Mouse (Mus musculus) midbrain, embryonic 13.5 days (tissue): ENCODE measurements around the gene Ino80b. TPM values are rescaled to one million over a fixed set of nuclear protein-coding genes. Genes with fewer than 3 reads are reported as not detected.

ENCODE experiments used
- ATAC-seq: fragments of 200-750 bp; cut with Nextera tagmentation; 2 replicates; pipeline ENCODE4 v1.8.0; 2017; ENCODE audit warnings: mild to moderate bottlenecking, moderate TSS enrichment, moderate library complexity
- H3K27ac ChIP-seq: fragments of 300-500 bp; sonication (generic); 2 replicates; pipeline ENCODE4 v1.5.1; 2015; ENCODE audit warnings: inconsistent platforms, mild to moderate bottlenecking, moderate library complexity
- H3K27me3 ChIP-seq: fragments of 300-500 bp; sonication (generic); 2 replicates; pipeline ENCODE4 v1.6.1; 2015; ENCODE audit warnings: mild to moderate bottlenecking, inconsistent platforms
- H3K36me3 ChIP-seq: fragments of 300-500 bp; sonication (generic); 2 replicates; pipeline ENCODE4 v1.6.1; 2015; ENCODE audit warnings: mild to moderate bottlenecking, inconsistent platforms
- H3K4me1 ChIP-seq: fragments of 300-500 bp; sonication (generic); replicated peaks from 2 replicates; pipeline ENCODE4 v1.6.1; 2015; ENCODE audit warnings: inconsistent platforms
- H3K4me2 ChIP-seq: fragments of 300-500 bp; sonication (generic); replicated peaks from 2 replicates; pipeline ENCODE4 v1.6.1; 2015; ENCODE audit warnings: moderate library complexity, mild to moderate bottlenecking, inconsistent platforms
- H3K4me3 ChIP-seq: fragments of 300-500 bp; sonication (generic); replicated peaks from 2 replicates; pipeline ENCODE4 v1.5.1; 2015; ENCODE audit warnings: mild to moderate bottlenecking, inconsistent platforms
- H3K9ac ChIP-seq: fragments of 300-500 bp; sonication (generic); replicated peaks from 2 replicates; pipeline ENCODE4 v1.6.1; 2015; ENCODE audit warnings: mild to moderate bottlenecking, inconsistent platforms
- H3K9me3 ChIP-seq: fragments of 300-500 bp; sonication (generic); 2 replicates; pipeline ENCODE4 v1.6.1; 2016; ENCODE audit warnings: mild to moderate bottlenecking, inconsistent platforms
- WGBS: fragments of 180-500 bp; shearing (Covaris S2); methylation state at CpG from one replicate; pipeline ENCODE4 v1.1.7; 2015; 5-methylcytosine and 5-hydroxymethylcytosine counted together
- polyA plus RNA-seq: library from polyadenylated mRNA; unstranded; fragments of >200 nt; fragmentation: Nextera tagmentation; extraction: Ambion mirVana; gene quantifications from 2 replicates; pipeline ENCODE4 v1.2.1, GENCODE M21; 2015

The Ino80b gene
- polyA plus RNA-seq, 1 experiment from 2014 or later, result 14.9 TPM

DNA sequence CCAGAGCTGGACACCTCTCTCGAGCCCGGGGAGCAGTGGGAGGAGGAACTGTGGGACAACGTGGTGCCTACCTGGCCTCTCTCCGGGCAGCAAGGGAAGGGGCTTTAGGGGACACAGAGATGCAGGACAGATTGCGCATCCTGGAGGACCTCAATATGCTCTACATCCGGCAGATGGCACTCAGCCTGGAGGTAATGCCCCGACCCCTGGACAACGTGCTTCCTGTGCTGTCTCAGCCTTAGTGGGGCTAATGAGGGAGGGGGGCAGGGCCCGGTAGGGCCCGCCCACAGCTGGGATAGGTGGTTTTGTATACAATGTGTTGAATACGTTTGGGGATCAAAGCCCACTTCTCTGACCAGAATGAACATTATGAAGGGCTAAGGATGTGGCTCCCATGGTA is 12.8 kb upstream of the Ino80b start:
- H3K4me2 ChIP-seq, result peak overlapping the region; percentile 67
- WGBS, result under 1% methylated on average over 11 of the region's 11 CpGs
- peak overlapping the region; percentile 80 for H3K9ac ChIP-seq
- peaks cover 21% of the 10 kb centered on the region for H3K27me3 ChIP-seq
- peak; percentile 29 for ATAC-seq
- peak overlapping the region; percentile 47 for H3K4me3 ChIP-seq
- H3K9me3 ChIP-seq, result no peaks in the 10 kb centered on the region
- peak overlapping the region; percentile 93 for H3K27ac ChIP-seq
- H3K4me1 ChIP-seq, result peaks cover 54% of the 10 kb centered on the region
- no peaks in the 10 kb centered on the region for H3K36me3 ChIP-seq

DNA sequence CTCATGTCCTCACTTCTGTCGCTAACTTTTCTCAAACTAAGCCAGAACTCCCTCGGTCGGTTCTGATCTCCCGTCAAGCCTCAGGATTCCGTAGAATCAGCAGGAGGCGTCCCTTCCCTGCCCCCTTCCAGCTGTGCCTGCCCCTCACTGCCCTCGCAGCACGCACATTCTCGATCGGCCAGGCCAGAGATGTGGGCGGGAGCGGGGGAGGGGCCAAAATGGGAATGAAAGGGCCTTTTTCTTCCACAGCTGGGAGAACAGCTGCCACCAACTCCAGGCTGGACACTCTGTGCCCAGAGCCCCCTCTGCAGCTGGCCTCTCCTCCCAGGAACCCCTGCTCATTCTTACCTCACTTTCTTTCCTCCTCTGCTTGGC is 12.3 kb upstream of the Ino80b start:
- ATAC-seq, result peak; percentile 65
- H3K4me2 ChIP-seq, result peak overlapping the region; percentile 67
- H3K9ac ChIP-seq, result peak overlapping the region; percentile 80
- peaks cover 21% of the 10 kb centered on the region for H3K27me3 ChIP-seq
- peak overlapping the region; percentile 93 for H3K27ac ChIP-seq
- H3K36me3 ChIP-seq, result no peaks in the 10 kb centered on the region
- 2% methylated on average over 12 of the region's 12 CpGs for WGBS
- H3K4me1 ChIP-seq, result peaks cover 50% of the 10 kb centered on the region
- H3K4me3 ChIP-seq, result peak overlapping the region; percentile 47
- H3K9me3 ChIP-seq, result no peaks in the 10 kb centered on the region

DNA sequence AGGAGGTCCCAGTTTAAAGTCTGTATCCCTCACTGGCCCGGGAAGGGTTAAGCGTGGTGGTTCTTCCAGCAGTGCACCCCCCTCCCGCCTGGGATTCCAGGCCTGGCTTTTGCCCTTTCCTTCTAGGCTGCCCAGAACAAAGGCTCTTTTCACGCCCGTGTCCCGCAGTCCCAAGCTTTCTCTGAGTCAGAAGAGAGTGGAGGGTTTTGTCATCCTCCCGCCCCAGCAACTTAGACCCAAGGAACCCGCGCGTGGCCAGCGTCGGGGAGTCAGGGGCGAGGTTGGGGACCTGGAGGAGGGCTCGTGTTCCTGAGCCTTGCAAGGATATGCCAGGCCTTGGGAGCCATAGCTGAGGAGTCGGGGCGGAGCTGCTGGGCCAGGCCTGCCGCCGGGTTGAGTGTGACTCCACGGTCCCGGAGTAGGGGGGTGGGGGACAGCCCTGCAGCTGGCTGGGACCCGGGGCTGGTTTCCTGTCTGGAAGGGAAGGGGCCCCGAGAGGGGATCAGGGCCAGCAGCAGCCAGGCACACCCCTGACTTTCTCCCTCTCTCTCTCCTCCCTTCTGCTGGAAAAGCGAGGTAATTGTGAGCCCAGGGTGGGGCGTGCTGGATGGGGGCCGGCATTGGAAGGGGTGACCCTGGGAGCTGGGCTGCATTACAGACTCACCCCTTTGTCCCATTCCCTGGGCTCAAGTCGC is 11.8 kb upstream of the Ino80b start:
- H3K27me3 ChIP-seq, result peaks cover 21% of the 10 kb centered on the region
- peak; percentile 78 for ATAC-seq
- 1% methylated on average over 26 of the region's 26 CpGs for WGBS
- peak overlapping the region; percentile 80 for H3K9ac ChIP-seq
- peaks cover 45% of the 10 kb centered on the region for H3K4me1 ChIP-seq
- H3K4me3 ChIP-seq, result peak overlapping the region; percentile 47
- H3K36me3 ChIP-seq, result no peaks in the 10 kb centered on the region
- H3K27ac ChIP-seq, result peak overlapping the region; percentile 93
- peak overlapping the region; percentile 67 for H3K4me2 ChIP-seq
- no peaks in the 10 kb centered on the region for H3K9me3 ChIP-seq

DNA sequence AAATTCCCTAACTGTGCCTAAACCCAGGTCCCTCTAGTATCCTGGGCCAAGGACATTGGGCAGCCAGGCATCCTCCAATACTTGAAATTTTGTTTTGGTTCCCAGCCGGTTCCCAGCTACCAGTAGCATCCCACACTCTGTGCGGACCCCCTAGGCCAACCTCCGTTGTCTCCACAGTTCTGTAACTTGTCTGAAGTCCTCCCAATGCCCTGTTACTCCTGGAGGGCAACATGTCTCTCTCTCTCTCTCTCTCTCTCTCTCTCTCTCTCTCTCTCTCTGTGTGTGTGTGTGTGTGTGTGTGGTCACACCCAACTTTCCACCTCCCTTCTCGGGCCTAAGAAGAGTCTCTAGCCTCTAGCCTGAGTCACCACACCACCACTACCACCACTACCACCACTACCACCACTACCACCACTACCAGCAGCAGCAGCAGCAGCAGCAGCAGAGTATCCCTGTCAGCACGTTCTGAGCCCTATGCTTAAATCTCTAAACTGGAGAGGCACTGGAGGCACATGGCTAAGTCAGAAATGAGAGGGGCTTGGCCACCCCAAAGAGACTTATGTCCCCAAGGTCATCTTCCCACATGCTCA is 11.2 kb upstream of the Ino80b start:
- Histone ChIP-seq H3K27me3 (peaks cover 21% of the 10 kb centered on the region), H3K4me2 (peak overlapping the region; percentile 67), H3K4me3 (peak overlapping the region; percentile 47), H3K27ac (peak overlapping the region; percentile 93), H3K36me3 (no peaks in the 10 kb centered on the region), H3K9ac (peak overlapping the region; percentile 80), H3K9me3 (no peaks in the 10 kb centered on the region), H3K4me1 (peaks cover 40% of the 10 kb centered on the region)
- 9% methylated on average over 5 of the region's 5 CpGs for WGBS
- ATAC-seq, result peak; percentile 29

DNA sequence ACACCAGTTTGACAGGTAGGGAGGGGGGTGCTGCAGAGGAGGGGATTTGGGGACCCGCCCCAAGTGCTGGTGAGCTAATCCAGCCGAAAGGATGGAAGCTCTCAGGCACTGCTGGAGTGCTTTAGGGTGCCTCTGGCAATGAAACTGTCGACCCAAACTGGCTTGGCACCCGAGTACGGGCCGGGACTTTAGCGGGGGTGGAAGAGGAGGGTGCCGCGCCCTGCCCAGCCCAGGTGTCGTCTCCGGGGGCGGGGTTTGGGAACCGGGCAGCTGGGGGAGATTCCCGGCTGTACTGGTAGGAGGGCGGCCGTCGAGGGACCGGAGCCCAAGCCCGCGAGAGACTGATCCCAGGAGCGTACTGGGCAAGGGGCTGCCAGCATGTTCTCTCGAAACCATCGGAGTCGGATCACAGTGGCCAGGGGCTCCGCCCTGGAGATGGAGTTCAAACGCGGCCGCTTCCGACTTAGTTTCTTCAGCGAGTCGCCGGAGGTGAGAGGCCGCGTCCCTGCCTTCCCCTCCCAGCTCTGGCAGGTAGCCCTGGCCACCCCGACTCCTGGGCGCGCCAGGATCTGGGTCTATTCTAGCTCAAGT is 10.4 kb upstream of the Ino80b start:
- Histone ChIP-seq H3K9me3 (no peaks in the 10 kb centered on the region), H3K27ac (no peak overlapping the region), H3K9ac (peak overlapping the region; percentile 57), H3K4me2 (peak overlapping the region; percentile 67), H3K4me1 (peaks cover 40% of the 10 kb centered on the region), H3K36me3 (no peaks in the 10 kb centered on the region), H3K27me3 (peaks cover 19% of the 10 kb centered on the region), H3K4me3 (peak overlapping the region; percentile 47)
- no peak for ATAC-seq
- 5% methylated on average over 37 of the region's 37 CpGs for WGBS

DNA sequence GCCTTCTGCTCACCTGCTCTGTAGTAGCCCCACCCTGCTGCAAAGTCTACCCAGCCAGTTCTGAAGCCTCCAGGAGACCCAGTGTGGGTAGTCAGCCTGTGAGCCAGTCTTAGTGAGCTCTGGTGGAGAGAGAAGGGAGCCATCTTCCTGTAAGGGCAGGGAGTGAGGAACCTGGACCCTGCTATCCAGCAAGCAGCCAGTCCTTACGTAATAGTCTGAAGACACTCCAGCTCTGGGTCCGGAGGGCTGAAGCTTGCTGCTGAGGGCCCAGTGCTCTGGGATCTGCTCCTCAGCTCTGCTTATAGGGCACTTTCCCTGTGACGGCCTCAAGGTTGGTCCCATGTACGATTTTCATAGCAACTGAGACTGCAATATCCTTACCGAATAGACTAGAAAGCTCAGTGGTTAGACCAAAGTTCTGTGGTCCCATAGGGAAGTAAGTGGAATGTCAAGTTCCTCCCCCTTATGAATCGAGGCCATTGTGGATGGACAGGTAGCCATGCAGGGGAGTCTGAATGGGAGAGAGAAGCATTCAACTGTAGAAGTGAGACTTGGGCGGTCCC is 9.8 kb upstream of the Ino80b start, which contains the start of gene Rtkn:
Gene Rtkn, plus strand, starts transcription at position 513 of the 563 bp plus-strand sequence.
- Histone ChIP-seq H3K4me1 (peaks cover 40% of the 10 kb centered on the region), H3K27me3 (peaks cover 19% of the 10 kb centered on the region), H3K9me3 (no peaks in the 10 kb centered on the region), H3K27ac (no peak within 1 kb of the TSS), H3K4me3 (peak within 1 kb of the TSS; percentile 47), H3K9ac (peak within 1 kb of the TSS; percentile 57), H3K36me3 (no peaks in the 10 kb centered on the region), H3K4me2 (peak within 1 kb of the TSS; percentile 67)
- 58% methylated on average over 7 of the region's 7 CpGs for WGBS
- no peak for ATAC-seq

DNA sequence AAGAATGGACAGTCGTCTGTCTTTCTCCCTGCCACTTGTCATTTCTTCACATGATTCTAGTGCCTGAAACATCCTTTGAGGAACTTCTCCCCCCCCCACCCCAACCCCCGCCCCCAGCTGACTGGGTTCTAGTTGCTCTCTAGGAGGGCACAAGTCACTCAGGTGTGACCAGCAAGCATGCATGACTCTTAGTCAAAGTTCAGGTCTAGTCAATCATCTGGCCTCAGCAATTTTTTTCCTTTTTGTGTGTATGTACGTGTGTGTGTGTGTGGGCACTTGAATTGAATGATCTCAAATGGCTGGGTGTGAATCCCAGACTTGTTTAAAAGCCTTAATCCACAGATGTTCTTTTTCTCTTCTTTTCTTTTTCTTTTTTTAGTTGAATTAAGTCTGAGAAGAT is 9.0 kb upstream of the Ino80b start:
- ATAC-seq, result no peak
- no peaks in the 10 kb centered on the region for H3K36me3 ChIP-seq
- H3K4me1 ChIP-seq, result peaks cover 38% of the 10 kb centered on the region
- 64% methylated on average over 3 of the region's 3 CpGs for WGBS
- H3K27me3 ChIP-seq, result peaks cover 19% of the 10 kb centered on the region
- no peak overlapping the region for H3K27ac ChIP-seq
- H3K9ac ChIP-seq, result no peak overlapping the region
- H3K4me3 ChIP-seq, result no peak overlapping the region
- no peak overlapping the region for H3K4me2 ChIP-seq
- no peaks in the 10 kb centered on the region for H3K9me3 ChIP-seq

DNA sequence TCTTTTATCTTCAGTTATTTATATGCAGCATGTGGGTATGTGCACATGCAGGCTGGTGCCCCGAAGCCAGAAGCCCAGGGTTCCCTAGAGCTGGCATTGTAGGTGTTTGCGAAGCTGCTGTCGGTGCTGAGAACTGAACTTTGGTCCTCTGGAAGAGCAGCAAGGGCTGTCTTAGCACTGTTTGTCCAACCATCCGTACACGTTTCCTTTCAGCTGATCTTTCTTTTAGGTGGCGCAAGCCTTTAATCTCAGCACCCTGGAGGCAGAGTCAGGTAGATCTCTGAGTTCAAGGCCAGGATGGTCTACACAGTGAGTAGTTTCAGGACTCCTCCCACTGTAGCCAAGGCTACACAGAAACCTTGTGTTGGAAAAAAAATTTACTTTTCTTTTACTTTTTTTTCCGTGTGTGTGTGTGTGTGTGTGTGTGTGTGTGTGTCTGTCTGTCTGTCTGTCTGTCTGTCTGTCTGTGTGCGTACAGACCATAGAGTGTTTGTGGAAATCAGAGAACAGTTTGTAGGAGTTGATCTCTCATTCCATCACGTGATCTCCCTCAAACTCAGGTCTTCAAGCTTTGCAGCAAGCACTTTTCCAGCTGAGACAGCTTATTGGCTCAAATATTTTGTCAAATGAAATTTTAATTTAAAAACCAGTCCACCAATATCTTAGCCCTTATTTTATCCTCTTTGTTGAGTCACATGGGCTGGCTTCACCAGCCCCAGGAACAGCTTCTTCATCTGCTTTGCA is 7.1 kb upstream of the Ino80b start:
- H3K27me3 ChIP-seq, result peaks cover 19% of the 10 kb centered on the region
- no peak for ATAC-seq
- H3K9me3 ChIP-seq, result no peaks in the 10 kb centered on the region
- 88% methylated on average over 9 of the region's 9 CpGs for WGBS
- no peak overlapping the region for H3K4me2 ChIP-seq
- peaks cover 19% of the 10 kb centered on the region for H3K4me1 ChIP-seq
- no peak overlapping the region for H3K9ac ChIP-seq
- no peak overlapping the region for H3K27ac ChIP-seq
- H3K4me3 ChIP-seq, result no peak overlapping the region
- H3K36me3 ChIP-seq, result no peaks in the 10 kb centered on the region

DNA sequence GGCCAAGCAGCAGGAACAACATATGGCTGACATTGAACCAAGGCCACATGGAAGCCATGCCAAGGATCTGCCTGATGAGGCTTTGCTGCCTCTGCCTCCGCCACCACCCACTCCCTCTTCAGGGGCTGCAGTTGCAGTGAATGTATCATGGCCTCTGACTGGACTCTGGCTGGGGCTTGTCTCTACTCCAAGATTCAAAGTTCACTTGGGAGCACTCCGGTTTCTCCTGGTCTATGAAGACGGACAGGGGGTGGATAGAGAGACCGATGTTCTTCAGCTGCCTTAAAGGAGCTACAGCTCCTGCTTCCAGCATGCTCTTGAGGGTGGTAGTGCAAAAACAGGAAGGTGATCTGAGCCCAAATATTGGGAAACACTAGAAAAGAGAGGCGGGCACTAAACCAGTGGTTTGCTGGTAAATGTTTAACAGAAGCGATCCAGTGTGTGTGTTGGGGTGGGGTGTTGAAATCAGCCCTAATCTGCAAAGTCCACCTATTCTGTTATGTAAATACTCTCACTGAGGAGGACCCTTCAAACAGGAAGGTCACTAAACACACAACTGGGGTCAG is 6.3 kb upstream of the Ino80b start:
- no peak overlapping the region for H3K9ac ChIP-seq
- no peak overlapping the region for H3K27ac ChIP-seq
- no peak for ATAC-seq
- H3K9me3 ChIP-seq, result no peaks in the 10 kb centered on the region
- H3K4me3 ChIP-seq, result no peak overlapping the region
- peaks cover 18% of the 10 kb centered on the region for H3K27me3 ChIP-seq
- 82% methylated on average over 6 of the region's 6 CpGs for WGBS
- H3K4me2 ChIP-seq, result no peak overlapping the region
- peaks cover 11% of the 10 kb centered on the region for H3K4me1 ChIP-seq
- H3K36me3 ChIP-seq, result no peaks in the 10 kb centered on the region

DNA sequence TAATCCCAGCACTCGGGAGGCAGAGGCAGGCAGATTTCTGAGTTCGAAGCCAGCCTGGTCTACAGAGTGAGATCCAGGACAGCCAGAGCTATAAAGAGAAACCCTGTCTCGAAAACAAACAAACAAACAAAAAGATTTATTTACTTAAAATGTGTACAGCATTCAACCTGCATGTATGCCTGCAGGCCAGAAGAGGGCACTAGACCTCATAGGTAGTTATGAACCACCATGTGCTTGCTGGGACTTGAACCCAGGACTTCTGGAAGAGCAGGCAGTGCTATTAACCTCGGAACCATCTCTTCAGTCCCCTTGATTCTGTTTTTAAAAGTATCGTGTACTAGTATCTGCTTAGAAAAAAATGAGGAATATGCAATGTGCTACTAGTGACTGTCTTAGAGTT is 2.2 kb upstream of the Ino80b start:
- no peak overlapping the region for H3K9ac ChIP-seq
- no peak for ATAC-seq
- no peak overlapping the region for H3K27ac ChIP-seq
- H3K9me3 ChIP-seq, result no peaks in the 10 kb centered on the region
- 96% methylated on average over 5 of the region's 5 CpGs for WGBS
- H3K4me2 ChIP-seq, result no peak overlapping the region
- H3K4me1 ChIP-seq, result peaks cover 29% of the 10 kb centered on the region
- H3K36me3 ChIP-seq, result no peaks in the 10 kb centered on the region
- no peaks in the 10 kb centered on the region for H3K27me3 ChIP-seq
- no peak overlapping the region for H3K4me3 ChIP-seq

DNA sequence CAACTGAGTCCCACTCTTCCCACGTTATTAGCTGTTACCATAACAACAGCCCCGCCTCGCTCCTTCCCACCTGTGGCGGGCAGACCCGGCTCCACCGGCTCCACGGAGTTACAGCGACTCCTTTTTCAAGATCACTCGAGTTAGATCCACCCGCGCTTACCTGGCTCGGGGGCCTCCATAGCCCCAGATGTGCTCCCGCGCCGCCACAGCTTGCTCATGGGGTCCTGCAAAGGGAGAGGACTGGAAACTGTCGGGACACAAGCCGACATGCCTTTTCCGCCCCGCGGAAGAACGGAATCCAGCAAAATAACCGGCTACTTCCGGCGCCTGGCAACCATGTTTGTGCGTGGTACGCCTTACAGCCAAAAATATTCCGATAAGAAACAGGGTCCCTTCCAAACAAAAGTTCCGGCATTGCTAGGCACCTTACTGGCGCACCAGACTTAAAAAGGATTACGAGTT is 349 bp downstream of the Ino80b start:
- Histone ChIP-seq H3K4me1 (peaks cover 42% of the 10 kb centered on the region), H3K36me3 (peaks cover under 1% of the 10 kb centered on the region), H3K4me2 (peak overlapping the region; percentile 92), H3K4me3 (peak overlapping the region; percentile 78), H3K9me3 (no peaks in the 10 kb centered on the region), H3K27me3 (no peaks in the 10 kb centered on the region), H3K27ac (0 out of 2 replicates have a peak overlapping the region, but pooled peaks have one; percentile 53), H3K9ac (peak overlapping the region; percentile 78)
- peak; percentile 3 for ATAC-seq
- WGBS, result under 1% methylated on average over 30 of the region's 30 CpGs
